Mouse (Mus musculus): ENCODE results near the gene Map3k20.
A peak's percentile ranks its signal among the peaks of the same experiment; 100 is the strongest.

Map3k20 gene

DNA sequence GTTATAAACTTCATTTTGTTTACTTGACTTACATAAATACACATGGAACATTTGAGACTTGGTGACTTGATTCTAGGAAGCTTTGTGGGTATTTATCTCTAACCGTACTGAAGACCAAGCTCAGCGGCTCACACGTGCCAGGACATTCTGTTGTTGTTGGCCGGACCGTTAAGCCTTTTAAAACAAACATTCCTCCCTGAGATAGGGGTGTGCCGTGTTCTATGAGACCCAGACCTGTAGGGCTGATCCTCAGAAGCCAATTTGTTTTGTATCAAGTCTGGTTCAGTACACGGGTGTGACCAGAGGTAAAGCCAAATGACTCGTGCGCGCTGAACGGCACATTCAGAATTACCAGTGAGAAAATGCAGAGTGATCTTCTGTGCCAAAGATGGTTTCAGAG is 97.9 kb downstream of the Map3k20 start:
- no peak for DNase-seq

GRCm38 (mm10) chr2:72389411-72389810 is 104.0 kb downstream of the Map3k20 start:
- no peak for DNase-seq

DNA sequence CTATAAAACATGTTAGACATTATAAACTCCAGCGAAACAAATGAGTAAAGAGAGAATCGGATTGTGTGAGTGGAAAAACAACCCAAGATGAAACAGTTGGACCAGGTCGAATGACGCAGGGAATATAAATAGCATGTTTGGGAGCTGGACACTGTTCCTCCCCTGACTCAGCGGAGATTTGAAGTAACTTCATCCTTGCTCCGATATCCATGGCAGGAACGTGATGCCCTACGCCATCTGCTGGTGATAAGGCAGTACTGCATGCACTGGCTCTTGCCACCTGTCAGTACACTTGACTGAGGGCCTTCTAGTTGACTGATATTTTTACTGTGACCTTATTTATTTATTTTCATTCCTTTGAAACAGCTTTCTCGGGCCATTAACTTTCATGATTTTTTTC is 104.5 kb downstream of the Map3k20 start:
- DNase-seq: peak; percentile 70

- DNase-seq: no peak
Measured at GRCm38 (mm10) chr2:72390474-72390873, 105.0 kb downstream of the Map3k20 start.

DNA sequence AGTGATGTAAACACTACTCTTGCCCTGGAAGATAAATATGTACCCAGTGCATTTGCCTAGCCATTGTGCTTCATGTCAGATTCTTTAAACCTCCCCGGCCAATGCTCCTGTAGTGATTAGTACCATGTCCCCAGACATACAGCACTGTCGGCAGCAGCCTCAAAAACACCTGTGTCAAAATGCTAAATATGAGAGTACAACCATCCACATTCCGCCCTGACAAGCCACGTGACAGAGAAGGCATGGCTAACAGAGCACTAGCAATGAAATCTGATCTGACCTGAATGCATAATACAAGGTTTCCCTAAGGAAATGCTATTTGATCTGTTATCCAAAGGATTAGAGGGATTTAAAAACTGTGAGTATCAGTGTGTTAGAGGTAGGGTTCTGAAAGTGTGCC is 105.6 kb downstream of the Map3k20 start:
- DNase-seq: no peak

- no peak for DNase-seq
Measured at GRCm38 (mm10) chr2:72391721-72392120, 106.3 kb downstream of the Map3k20 start.

- no peak for DNase-seq
Measured at GRCm38 (mm10) chr2:72392316-72392715, 106.9 kb downstream of the Map3k20 start.

DNA sequence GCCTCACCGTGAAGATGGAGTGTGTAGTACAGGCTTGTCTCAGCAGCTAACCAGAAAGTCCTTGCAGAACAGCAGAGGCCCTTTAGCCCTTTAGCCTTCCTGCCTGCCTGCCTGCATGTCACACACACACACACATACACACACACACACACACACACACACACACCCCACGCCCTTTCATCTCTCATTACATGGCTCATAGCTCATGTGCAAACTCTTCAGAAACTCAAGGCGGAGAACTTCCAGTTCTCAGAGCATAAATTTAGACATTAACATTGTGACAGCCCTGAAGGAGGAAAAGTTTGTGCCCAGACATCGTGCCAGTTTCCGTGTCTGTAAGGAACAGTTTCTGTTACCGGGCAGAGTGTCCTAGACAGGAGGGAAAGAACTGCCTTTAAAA is 111.5 kb downstream of the Map3k20 start:
- DNase-seq: no peak

DNA sequence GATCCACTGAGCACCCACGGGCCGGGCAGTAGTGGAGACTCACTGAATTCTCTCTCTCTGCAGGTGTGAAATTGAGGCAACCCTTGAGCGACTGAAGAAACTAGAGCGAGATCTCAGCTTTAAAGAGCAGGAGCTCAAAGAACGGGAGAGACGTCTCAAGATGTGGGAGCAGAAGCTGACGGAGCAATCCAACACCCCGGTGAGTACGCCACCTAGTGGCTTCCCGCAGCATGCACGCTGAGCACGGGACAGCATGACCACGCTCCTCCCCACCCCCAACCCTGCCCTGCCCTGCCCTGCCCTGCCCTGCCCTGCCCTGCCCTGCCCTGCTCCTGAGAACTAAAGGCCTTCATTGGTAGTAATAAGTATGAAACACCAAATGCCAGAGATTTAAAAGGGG is 112.8 kb downstream of the Map3k20 start:
- DNase-seq: no peak

- DNase-seq: no peak
Measured at GRCm38 (mm10) chr2:72399469-72400195, 114.2 kb downstream of the Map3k20 start.

- DNase-seq: no peak
Measured at GRCm38 (mm10) chr2:72401290-72401689, 115.9 kb downstream of the Map3k20 start.

- no peak for DNase-seq
Measured at GRCm38 (mm10) chr2:72405621-72406555, 120.5 kb downstream of the Map3k20 start.

- DNase-seq: no peak
Measured at GRCm38 (mm10) chr2:72406701-72407100, 121.3 kb downstream of the Map3k20 start.

DNA sequence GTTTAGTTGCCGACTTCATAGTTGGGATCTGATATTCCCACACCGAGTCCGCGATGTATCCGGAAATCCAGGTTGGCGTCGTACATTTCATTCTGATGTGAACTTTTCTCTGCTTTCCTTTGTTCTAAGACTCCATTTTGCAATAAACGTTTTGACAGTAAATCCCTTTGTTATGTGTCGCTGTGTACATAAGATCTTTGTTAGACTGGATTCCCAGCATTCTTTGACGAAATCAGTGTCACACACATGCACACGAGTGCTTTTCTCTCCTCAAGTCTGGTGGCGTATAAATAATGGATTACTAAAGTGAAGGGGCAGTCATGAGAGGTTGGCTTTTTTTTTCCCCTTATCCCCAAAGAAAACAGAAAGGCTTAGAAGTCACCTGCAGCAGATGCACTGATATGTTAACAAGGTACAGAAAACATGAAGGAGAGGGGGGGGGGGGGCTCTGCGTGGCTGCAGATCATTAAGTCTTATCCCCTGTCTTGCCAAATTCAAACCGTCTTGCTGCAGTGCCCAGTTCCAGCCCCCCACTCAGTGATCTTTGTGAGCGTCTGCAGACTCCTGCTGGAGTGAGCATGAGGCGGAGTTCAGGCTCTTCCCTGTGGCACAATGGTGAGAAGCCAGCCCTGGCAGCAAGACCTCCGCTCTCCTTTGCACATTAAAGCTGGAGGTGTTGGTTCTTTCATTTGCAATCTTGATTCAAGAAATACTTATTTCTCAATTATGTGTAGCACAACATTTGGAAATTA is 122.1 kb downstream of the Map3k20 start:
- no peak for DNase-seq

DNA sequence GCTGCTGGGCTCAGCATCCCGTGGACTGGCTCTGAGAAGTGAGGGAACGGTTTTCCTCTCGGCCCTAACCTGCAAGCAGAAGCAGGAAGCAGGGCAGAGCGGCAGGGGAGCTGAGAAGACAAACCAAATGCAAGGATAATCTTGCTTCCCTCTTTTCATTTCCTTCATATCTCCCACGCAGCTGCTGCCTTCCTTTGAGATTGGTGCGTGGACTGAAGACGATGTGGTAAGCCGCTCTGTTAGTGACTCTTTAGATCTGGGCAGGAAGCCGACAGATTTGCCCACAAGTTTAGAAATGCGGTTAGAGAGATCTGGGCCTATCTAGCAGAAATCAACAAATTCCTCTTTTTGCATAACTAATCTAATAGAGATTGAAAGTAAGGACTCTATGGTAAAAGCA is 124.5 kb downstream of the Map3k20 start:
- no peak for DNase-seq

DNA sequence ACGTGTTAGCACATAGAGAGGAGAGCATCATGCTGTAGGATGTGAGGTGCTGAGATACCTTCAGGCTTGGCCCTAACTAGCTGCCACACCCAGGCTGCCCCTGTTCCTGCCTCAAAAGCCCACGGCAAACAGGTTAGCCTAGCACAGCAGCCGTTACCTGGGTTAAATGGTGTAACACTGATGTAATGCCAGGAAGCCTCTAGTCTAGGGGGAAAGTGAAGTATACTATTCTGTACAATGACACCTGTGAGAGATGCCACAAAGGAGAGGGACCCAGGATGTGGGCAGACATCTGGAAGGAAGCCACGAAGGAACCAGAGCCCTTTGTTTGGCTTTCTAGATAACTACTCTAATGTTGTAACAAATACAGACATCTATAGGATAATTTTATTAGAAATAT is 126.8 kb downstream of the Map3k20 start:
- no peak for DNase-seq

DNA sequence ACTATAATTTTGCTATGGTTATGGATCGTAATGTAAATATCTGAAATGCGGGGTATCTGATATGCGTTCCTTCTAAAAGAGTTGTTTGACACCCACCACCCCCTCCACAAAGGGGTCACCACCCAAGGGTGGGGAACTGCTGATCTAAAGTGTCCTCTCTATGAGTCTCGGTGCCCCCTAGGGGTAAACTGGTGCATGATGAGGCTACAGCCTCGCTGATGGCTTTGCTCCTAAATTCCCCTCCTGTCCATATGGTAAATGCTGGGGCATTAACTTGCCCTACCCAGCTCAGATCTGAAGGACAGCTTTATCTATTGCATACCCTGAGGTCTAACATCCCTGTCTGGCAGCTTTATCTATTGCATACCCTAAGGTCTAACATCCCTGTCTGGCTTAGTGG is 130.0 kb downstream of the Map3k20 start:
- DNase-seq: no peak

DNA sequence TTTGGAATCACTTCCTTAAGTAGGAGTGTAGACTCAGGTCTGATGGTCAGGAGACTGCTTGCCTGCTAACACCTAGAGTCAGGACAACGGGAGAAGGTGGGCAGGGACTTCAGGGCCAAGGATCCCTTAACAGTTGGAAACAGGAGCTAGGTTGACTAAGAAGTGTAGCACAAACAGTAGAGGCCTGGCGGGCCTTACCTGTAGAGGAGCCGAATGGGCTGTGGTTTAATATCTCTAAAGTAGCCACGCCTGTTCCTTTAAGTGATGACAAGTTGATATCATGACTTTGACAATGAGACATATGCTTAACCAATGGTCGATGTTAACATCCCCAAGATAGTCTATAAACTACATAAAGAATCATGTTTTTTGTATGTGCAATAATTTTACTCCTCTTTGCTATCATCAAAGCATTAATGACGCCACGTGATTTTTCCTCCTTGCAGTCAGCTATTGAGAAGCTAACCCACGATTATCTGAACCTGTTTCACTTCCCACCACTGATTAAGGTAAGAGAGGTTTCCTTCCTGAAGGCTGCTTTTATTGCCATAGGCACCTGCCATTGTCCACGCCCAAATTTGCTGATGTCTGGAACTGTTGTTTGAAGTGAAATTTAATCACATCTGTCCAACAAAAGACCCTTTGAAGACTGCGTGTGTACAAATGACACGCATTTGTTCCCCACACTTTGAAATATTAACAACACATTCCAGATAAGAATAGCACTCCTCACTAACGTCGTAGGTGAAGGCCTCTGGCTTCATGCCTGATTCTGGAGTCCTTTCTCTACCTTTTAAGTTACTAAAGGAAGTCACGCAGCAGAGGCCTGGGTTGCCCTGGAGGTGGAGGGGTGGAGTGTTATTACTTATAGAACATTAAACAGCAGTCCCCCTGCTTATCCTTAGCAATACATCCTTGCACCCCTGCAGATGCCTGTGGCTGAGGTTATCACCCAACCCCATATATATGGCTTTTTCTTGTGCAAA is 131.0 kb downstream of the Map3k20 start:
- DNase-seq: no peak

GRCm38 (mm10) chr2:72420561-72420960 is 135.1 kb downstream of the Map3k20 start:
- DNase-seq: no peak

- no peak for DNase-seq
Measured at GRCm38 (mm10) chr2:72424656-72425055, 139.2 kb downstream of the Map3k20 start.

GRCm38 (mm10) chr2:72426776-72427175 is 141.3 kb downstream of the Map3k20 start:
- DNase-seq: no peak

GRCm38 (mm10) chr2:72427288-72427687 is 141.9 kb downstream of the Map3k20 start:
- no peak for DNase-seq

Data from cerebellum, adult 11 months (tissue).